Mouse (Mus musculus) hindbrain, embryonic 10.5 days (tissue): ENCODE measurements around the gene Zbtb11. TPM values are rescaled to one million over a fixed set of nuclear protein-coding genes. Genes with fewer than 3 reads are reported as not detected.
"Not testable (repeated sequence)": the region's sequence is repeated elsewhere in the genome, so short reads cannot be mapped to it uniquely, and the experiment has no call there.

Experiments used
- DNase-seq: peaks from one replicate; pipeline ENCODE4 v3.0.0-alpha.2; 2017; ENCODE audit warnings: low spot score
- H3K27ac ChIP-seq: fragments of 300-500 bp; sonication (generic); 2 replicates; pipeline ENCODE4 v1.5.1; 2016; ENCODE audit warnings: mild to moderate bottlenecking, moderate library complexity
- H3K27me3 ChIP-seq: fragments of 300-500 bp; sonication (generic); 2 replicates; pipeline ENCODE4 v1.6.1; 2016; ENCODE audit warnings: mild to moderate bottlenecking; ENCODE audit not compliant: poor library complexity, insufficient read depth, severe bottlenecking
- H3K36me3 ChIP-seq: fragments of 300-500 bp; sonication (generic); 2 replicates; pipeline ENCODE4 v1.6.1; 2016; ENCODE audit warnings: mild to moderate bottlenecking, moderate library complexity
- H3K4me1 ChIP-seq: fragments of 300-500 bp; sonication (generic); replicated peaks from 2 replicates; pipeline ENCODE4 v1.6.1; 2016; ENCODE audit warnings: mild to moderate bottlenecking
- H3K4me3 ChIP-seq: fragments of 300-500 bp; sonication (generic); 2 replicates; pipeline ENCODE4 v1.5.1; 2016; ENCODE audit warnings: mild to moderate bottlenecking, moderate library complexity
- H3K9me3 ChIP-seq: fragments of 300-500 bp; sonication (generic); 2 replicates; pipeline ENCODE4 v1.6.1; 2016; ENCODE audit warnings: mild to moderate bottlenecking, moderate library complexity
- WGBS: fragments of 180-500 bp; shearing (Covaris S2); methylation state at CpG from one replicate; pipeline ENCODE4 v1.1.7; 2016; 5-methylcytosine and 5-hydroxymethylcytosine counted together
- polyA plus RNA-seq: library from polyadenylated mRNA; unstranded; fragments of >200 nt; fragmentation: Nextera tagmentation; extraction: Ambion mirVana; gene quantifications from 2 replicates; pipeline ENCODE4 v1.2.1, GENCODE M21; 2016

Zbtb11 gene
- polyA plus RNA-seq, 1 experiment from 2014 or later: 15.3 TPM

DNA sequence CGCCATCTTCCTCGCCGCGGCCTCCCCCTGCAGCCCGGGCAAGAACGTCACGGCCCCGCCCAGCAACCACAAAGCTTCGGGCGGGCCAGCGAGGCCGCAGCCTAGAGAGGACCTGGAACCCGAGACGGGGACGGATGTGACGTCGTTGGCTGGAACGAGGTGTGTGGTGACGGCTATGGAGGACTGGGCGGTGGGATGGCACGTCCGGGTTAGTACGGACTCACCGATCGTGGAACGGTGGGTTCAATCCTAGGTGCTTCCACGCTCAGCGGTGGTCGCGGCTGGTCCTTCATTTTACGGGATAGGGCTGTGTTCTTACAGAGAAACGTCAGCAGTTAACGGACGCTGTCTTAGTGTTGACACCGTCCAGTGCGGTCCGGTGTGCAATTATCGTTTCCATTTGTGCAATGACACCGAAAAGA is 56.0 kb downstream of the Zbtb11 start, which contains the start of gene Pcnp:
TSS of gene Pcnp (minus strand) at position 79 of the 422 bp plus-strand sequence.
- under 1% methylated on average over 39 of the region's 39 CpGs for WGBS
- peak; percentile 98 for DNase-seq
- H3K9me3 ChIP-seq: no peaks in the 10 kb centered on the region
- peak within 1 kb of the TSS; percentile 94 for H3K27ac ChIP-seq
- peak within 1 kb of the TSS; percentile 94 for H3K4me3 ChIP-seq
- peaks cover 20% of the 10 kb centered on the region for H3K4me1 ChIP-seq
- no peaks in the 10 kb centered on the region for H3K27me3 ChIP-seq
- H3K36me3 ChIP-seq: peaks cover 58% of the 10 kb centered on the region

DNA sequence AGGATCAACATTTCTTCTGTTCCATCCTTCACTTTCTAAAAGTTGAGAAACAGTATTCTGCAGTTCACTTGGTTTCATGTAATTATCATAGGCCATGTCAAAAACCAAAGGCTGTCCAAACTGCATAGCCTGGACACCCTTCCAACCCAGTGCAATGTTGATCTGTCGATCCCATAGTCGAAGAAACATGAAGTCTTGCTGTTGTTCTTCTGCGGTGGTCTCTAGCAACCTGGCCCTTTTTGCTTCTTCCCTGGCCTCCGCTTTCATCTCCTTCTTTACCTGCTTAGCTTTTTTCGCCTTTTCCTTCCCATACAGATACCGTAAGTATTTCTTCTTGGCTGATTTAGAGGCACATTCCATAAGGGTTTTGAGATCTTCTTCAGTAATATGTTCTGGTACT is 60.9 kb downstream of the Zbtb11 start:
- Histone ChIP-seq H3K4me3 (no peak overlapping the region), H3K27ac (no peak overlapping the region), H3K36me3 (peaks cover 44% of the 10 kb centered on the region), H3K9me3 (no peaks in the 10 kb centered on the region), H3K27me3 (no peaks in the 10 kb centered on the region), H3K4me1 (peaks cover 26% of the 10 kb centered on the region)
- DNase-seq: no peak
- 96% methylated on average over 6 of the region's 6 CpGs for WGBS

DNA sequence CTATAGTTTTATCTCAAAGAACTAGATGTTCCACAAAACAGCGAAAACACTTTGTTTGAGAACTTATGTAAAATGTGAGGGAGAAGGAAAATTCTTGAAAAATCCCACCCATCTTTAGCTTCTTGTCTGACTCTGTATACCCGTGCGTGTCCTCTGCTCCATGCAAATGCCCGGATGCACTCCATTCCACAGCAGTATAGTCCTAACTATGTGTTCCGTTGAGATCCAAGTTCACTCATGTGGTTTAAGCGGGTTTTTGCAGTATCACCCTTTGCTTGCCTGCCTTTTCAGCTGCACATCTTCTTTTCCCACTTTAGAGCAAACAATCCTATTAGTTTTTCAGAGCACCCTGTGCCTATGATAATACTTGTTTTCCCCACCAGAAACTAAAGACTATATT is 62.8 kb downstream of the Zbtb11 start:
- 70% methylated on average over 6 of the region's 6 CpGs for WGBS
- no peaks in the 10 kb centered on the region for H3K9me3 ChIP-seq
- H3K4me3 ChIP-seq: peak overlapping the region; percentile 89
- H3K4me1 ChIP-seq: peaks cover 15% of the 10 kb centered on the region
- peaks cover 42% of the 10 kb centered on the region for H3K36me3 ChIP-seq
- H3K27me3 ChIP-seq: no peaks in the 10 kb centered on the region
- no peak for DNase-seq
- 0 out of 2 replicates have a peak overlapping the region, but pooled peaks have one; percentile 93 for H3K27ac ChIP-seq

DNA sequence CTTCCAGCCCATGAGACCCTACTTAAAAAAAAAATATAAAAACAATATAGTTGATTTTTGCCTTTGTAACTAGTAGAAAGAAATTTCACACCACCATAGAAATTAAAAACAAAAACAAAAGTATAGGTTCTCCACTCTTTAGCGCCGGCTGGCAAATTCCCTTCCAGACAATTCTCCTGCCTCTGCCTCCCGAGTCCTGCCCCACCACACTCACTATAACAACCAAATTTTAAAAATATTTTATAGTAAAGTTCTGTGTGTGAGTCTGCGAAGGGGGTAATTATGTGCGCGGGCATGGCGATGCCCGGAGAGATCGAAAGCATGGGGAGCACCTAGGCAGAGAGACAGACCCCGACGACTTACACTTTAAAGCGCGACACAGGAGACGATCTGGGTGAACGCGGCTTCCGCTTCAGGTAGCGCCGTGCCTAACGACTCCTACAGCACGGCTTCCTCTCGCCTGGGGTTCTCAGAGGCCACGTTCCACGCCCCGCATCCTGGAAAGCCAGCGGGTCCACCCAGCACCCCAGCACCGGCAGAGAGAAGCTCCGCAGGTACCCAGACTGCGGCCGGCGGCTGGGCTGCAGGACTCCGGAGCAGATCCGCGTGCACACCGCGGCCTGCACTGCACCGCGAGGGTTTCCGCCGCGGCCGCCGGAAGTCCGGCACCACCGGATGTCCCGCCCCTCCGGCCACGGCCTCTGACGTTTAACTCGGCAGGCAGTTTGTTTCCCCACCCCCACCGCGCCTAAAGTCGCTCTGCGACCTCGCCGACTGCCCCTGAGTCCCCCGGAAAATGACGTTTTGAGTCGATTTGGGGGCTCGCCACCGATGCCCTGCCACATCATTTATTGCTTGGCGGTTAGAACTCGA is 63.7 kb downstream of the Zbtb11 start, which contains the start of gene Trmt10c:
TSS of gene Trmt10c (minus strand) at position 682 of the 873 bp plus-strand sequence.
- WGBS: under 1% methylated on average over 63 of the region's 63 CpGs
- Histone ChIP-seq H3K27ac (peak within 1 kb of the TSS; percentile 93), H3K4me3 (peak within 1 kb of the TSS; percentile 89), H3K9me3 (no peaks in the 10 kb centered on the region), H3K4me1 (peaks cover 15% of the 10 kb centered on the region), H3K27me3 (no peaks in the 10 kb centered on the region), H3K36me3 (peaks cover 33% of the 10 kb centered on the region)
- peak; percentile 95 for DNase-seq

DNA sequence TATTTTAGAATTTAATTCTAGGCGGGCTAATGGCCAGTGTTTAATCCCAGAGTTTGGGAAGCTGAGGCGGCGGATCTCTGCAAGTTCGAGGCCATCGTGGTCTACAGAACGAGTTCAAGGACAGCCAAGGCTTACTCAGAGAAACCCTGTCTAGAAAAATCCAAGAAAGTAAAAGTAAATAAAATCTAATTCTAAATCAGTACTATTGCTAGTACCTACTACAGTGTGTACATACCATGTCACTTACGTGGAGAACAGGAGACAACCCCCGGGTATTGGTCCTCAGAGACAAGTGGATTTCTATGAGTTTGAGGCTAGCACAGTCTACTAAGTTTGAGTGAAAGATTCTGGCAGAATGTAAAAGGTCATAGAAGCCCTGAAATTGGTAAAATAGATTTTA is 64.4 kb downstream of the Zbtb11 start:
- 34% methylated on average over 8 of the region's 8 CpGs for WGBS

GRCm38 (mm10) chr16:56048038-56048437 is 74.4 kb downstream of the Zbtb11 start, which contains the start of gene Senp7:
Senp7 (plus strand) TSS chr16:56048338.
- not testable (repeated sequence) for H3K4me3 ChIP-seq, H3K36me3 ChIP-seq, H3K9me3 ChIP-seq, H3K27me3 ChIP-seq, H3K27ac ChIP-seq, H3K4me1 ChIP-seq, DNase-seq
- WGBS: no CpG with 5 or more reads among the region's 4 CpGs

More for the DNA sequence above, 64.4 kb downstream of the Zbtb11 start:
- Histone ChIP-seq H3K9me3 (no peaks in the 10 kb centered on the region), H3K4me3 (peak overlapping the region; percentile 89), H3K27ac (peak overlapping the region; percentile 93), H3K36me3 (peaks cover 26% of the 10 kb centered on the region), H3K27me3 (no peaks in the 10 kb centered on the region), H3K4me1 (peaks cover 15% of the 10 kb centered on the region)
- DNase-seq: no peak

- Histone ChIP-seq H3K36me3 (no peaks in the 10 kb centered on the region), H3K4me3 (no peak overlapping the region), H3K4me1 (peaks cover 16% of the 10 kb centered on the region), H3K27ac (no peak overlapping the region), H3K27me3 (no peaks in the 10 kb centered on the region), H3K9me3 (no peaks in the 10 kb centered on the region)
- 83% methylated on average over 3 of the region's 3 CpGs for WGBS
- DNase-seq: no peak
These were observed 82.2 kb downstream of the Zbtb11 start for GRCm38 (mm10) chr16:56055911-56056310.

DNA sequence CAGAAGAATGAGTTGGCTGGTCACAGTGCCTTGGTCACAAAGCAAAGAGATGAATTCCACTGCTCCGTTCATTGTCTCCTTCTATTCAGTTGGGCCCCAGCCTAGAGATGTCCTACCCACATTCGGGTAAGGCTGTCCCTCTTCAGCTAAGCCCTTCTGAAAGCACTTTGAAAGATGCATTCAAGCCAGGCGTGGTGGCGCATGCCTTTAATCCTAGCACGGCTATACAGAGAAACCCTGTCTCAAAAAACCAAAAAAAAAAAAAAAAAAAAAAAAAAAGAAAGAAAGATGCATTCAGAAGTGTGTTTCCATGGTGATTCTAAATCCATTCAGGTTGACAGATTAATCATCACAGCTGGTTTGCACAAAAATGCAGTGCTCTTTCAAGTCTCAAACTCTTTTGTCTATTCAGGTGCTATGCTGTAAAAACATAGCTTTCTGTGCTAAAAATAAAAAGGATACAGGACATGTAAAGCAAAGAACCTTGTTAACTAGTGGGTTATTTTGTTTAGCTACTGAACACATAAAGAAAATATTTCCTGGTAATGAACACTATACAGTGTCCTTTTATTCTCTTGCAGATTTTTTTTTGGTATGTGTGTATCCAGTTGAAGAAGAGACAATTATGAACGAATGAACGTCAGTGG is 83.4 kb downstream of the Zbtb11 start:
- H3K27ac ChIP-seq: no peak overlapping the region

GRCm38 (mm10) chr16:56058151-56058550 is 84.5 kb downstream of the Zbtb11 start:
- H3K36me3 ChIP-seq: no peaks in the 10 kb centered on the region
- H3K4me1 ChIP-seq: peaks cover 16% of the 10 kb centered on the region
- no peak for DNase-seq
- no peak overlapping the region for H3K4me3 ChIP-seq
- no peaks in the 10 kb centered on the region for H3K27me3 ChIP-seq
- WGBS: 63% methylated on average over 10 of the region's 10 CpGs
- no peaks in the 10 kb centered on the region for H3K9me3 ChIP-seq
- peak overlapping the region; percentile 4; the same call in 1 of the 2 replicates for H3K27ac ChIP-seq

More for the DNA sequence above, 83.4 kb downstream of the Zbtb11 start:
- H3K9me3 ChIP-seq: no peaks in the 10 kb centered on the region
- H3K36me3 ChIP-seq: no peaks in the 10 kb centered on the region
- H3K27me3 ChIP-seq: no peaks in the 10 kb centered on the region
- DNase-seq: no peak
- 40% methylated on average over 7 of the region's 7 CpGs for WGBS
- no peak overlapping the region for H3K4me3 ChIP-seq
- H3K4me1 ChIP-seq: peaks cover 16% of the 10 kb centered on the region

Other genes starting within 250 kb of the Zbtb11 start
- gene Nfkbiz, start 135.0 kb upstream of the Zbtb11 start, polyA plus RNA-seq: 1.1 and 1.4 TPM in 2 replicates
- 0.77 TPM in 2 replicates for gene Nxpe3, start 78.6 kb upstream of the Zbtb11 start, polyA plus RNA-seq
- gene Cep97, start 39.0 kb upstream of the Zbtb11 start, polyA plus RNA-seq: 15.9 and 17.2 TPM in 2 replicates
- 724 and 731 TPM in 2 replicates for gene Rpl24, start 7.6 kb upstream of the Zbtb11 start, polyA plus RNA-seq
- 258 and 310 TPM in 2 replicates for gene Pcnp, start 55.9 kb downstream of the Zbtb11 start, polyA plus RNA-seq
- gene Trmt10c, start 63.9 kb downstream of the Zbtb11 start, polyA plus RNA-seq: 25.5 and 29.0 TPM in 2 replicates
- 32.5 and 35.7 TPM in 2 replicates for gene Senp7, start 74.5 kb downstream of the Zbtb11 start, polyA plus RNA-seq
- 0.07 TPM in 2 replicates for gene Impg2, start 230.4 kb downstream of the Zbtb11 start, polyA plus RNA-seq